Mouse (Mus musculus): Measurements from ENCODE around the gene Pakap. TPM values are rescaled to one million over a fixed set of nuclear protein-coding genes. Genes with fewer than 3 reads are reported as not detected.

The Pakap gene
- polyA plus RNA-seq, 1 experiment = 6.3 TPM

GRCm38 (mm10) chr4:57750651-57751050 is 182.7 kb downstream of the Pakap start:
- WGBS = 79% methylated on average over 4 of the region's 4 CpGs
- Histone ChIP-seq H3K27me3 (ENCODE audit: control insufficient read depth, insufficient read depth, low read length) (no peaks in the 10 kb centered on the region), H3K4me3 (replicated peaks; ENCODE audit: insufficient read depth, low read depth, low read length) (no peak overlapping the region), H3K4me1 (ENCODE audit: control insufficient read depth, insufficient read depth, low read length) (no peaks in the 10 kb centered on the region), H3K27ac (ENCODE audit: insufficient read depth, low read length) (no peak overlapping the region)
- DNase-seq = no peak
- TF ChIP-seq CTCF (IDR thresholded peaks at IDR 0.05; ENCODE audit: borderline replicate concordance, insufficient read depth, low read depth, low read length) (no peak), POLR2A (IDR thresholded peaks at IDR 0.05; ENCODE audit: borderline replicate concordance, insufficient read depth, low read length) (no peak)

- Histone ChIP-seq H3K27me3 (ENCODE audit: control insufficient read depth, insufficient read depth, low read length) (no peaks in the 10 kb centered on the region), H3K27ac (ENCODE audit: insufficient read depth, low read length) (no peak overlapping the region), H3K4me3 (replicated peaks; ENCODE audit: insufficient read depth, low read depth, low read length) (no peak overlapping the region), H3K4me1 (ENCODE audit: control insufficient read depth, insufficient read depth, low read length) (no peaks in the 10 kb centered on the region)
- 79% methylated on average over 4 of the region's 4 CpGs for WGBS
- no peak for TF ChIP-seq CTCF (IDR thresholded peaks at IDR 0.05; ENCODE audit: borderline replicate concordance, insufficient read depth, low read depth, low read length)
- TF ChIP-seq POLR2A (IDR thresholded peaks at IDR 0.05; ENCODE audit: borderline replicate concordance, insufficient read depth, low read length) = no peak
- no peak for DNase-seq
Measured at GRCm38 (mm10) chr4:57751054-57751453, 183.1 kb downstream of the Pakap start.

GRCm38 (mm10) chr4:57751566-57751965 is 183.6 kb downstream of the Pakap start:
- H3K4me1 ChIP-seq (ENCODE audit: control insufficient read depth, insufficient read depth, low read length) = no peaks in the 10 kb centered on the region
- WGBS = 85% methylated on average over 11 of the region's 11 CpGs

GRCm38 (mm10) chr4:57755085-57755484 is 187.1 kb downstream of the Pakap start:
- TF ChIP-seq POLR2A (IDR thresholded peaks at IDR 0.05; ENCODE audit: borderline replicate concordance, insufficient read depth, low read length) (no peak), CTCF (IDR thresholded peaks at IDR 0.05; ENCODE audit: borderline replicate concordance, insufficient read depth, low read depth, low read length) (no peak)
- no peak for DNase-seq
- no peaks in the 10 kb centered on the region for H3K27me3 ChIP-seq (ENCODE audit: control insufficient read depth, insufficient read depth, low read length)
- no peak overlapping the region for H3K4me3 ChIP-seq (replicated peaks; ENCODE audit: insufficient read depth, low read depth, low read length)
- no peak overlapping the region for H3K27ac ChIP-seq (ENCODE audit: insufficient read depth, low read length)
- no peaks in the 10 kb centered on the region for H3K4me1 ChIP-seq (ENCODE audit: control insufficient read depth, insufficient read depth, low read length)
- 92% methylated on average over 11 of the region's 11 CpGs for WGBS

More at GRCm38 (mm10) chr4:57751566-57751965, 183.6 kb downstream of the Pakap start:
- no peaks in the 10 kb centered on the region for H3K27me3 ChIP-seq (ENCODE audit: control insufficient read depth, insufficient read depth, low read length)
- DNase-seq = no peak
- H3K27ac ChIP-seq (ENCODE audit: insufficient read depth, low read length) = no peak overlapping the region
- no peak for TF ChIP-seq POLR2A (IDR thresholded peaks at IDR 0.05; ENCODE audit: borderline replicate concordance, insufficient read depth, low read length)
- TF ChIP-seq CTCF (IDR thresholded peaks at IDR 0.05; ENCODE audit: borderline replicate concordance, insufficient read depth, low read depth, low read length) = no peak
- no peak overlapping the region for H3K4me3 ChIP-seq (replicated peaks; ENCODE audit: insufficient read depth, low read depth, low read length)

- TF ChIP-seq POLR2A (IDR thresholded peaks at IDR 0.05; ENCODE audit: borderline replicate concordance, insufficient read depth, low read length) = no peak
- TF ChIP-seq CTCF (IDR thresholded peaks at IDR 0.05; ENCODE audit: borderline replicate concordance, insufficient read depth, low read depth, low read length) = no peak
- Histone ChIP-seq H3K4me1 (ENCODE audit: control insufficient read depth, insufficient read depth, low read length) (no peaks in the 10 kb centered on the region), H3K4me3 (replicated peaks; ENCODE audit: insufficient read depth, low read depth, low read length) (no peak overlapping the region), H3K27me3 (ENCODE audit: control insufficient read depth, insufficient read depth, low read length) (no peaks in the 10 kb centered on the region), H3K27ac (ENCODE audit: insufficient read depth, low read length) (no peak overlapping the region)
- DNase-seq = no peak
- 19% methylated on average over 11 of the region's 11 CpGs for whole genome bisulfite sequencing
Measured at GRCm38 (mm10) chr4:57757997-57758396, 190.0 kb downstream of the Pakap start.

- Histone ChIP-seq H3K27ac (ENCODE audit: insufficient read depth, low read length) (0 out of 2 replicates have a peak overlapping the region, but pooled peaks have one; percentile 6), H3K27me3 (ENCODE audit: control insufficient read depth, insufficient read depth, low read length) (no peaks in the 10 kb centered on the region), H3K4me1 (ENCODE audit: control insufficient read depth, insufficient read depth, low read length) (no peaks in the 10 kb centered on the region), H3K4me3 (replicated peaks; ENCODE audit: insufficient read depth, low read depth, low read length) (no peak overlapping the region)
- DNase-seq = no peak
- WGBS = 62% methylated on average over 7 of the region's 7 CpGs
- TF ChIP-seq CTCF (IDR thresholded peaks at IDR 0.05; ENCODE audit: borderline replicate concordance, insufficient read depth, low read depth, low read length) = no peak
- TF ChIP-seq POLR2A (IDR thresholded peaks at IDR 0.05; ENCODE audit: borderline replicate concordance, insufficient read depth, low read length) = no peak
Measured at GRCm38 (mm10) chr4:57762424-57762823, 194.4 kb downstream of the Pakap start.

GRCm38 (mm10) chr4:57764392-57764791 is 196.4 kb downstream of the Pakap start:
- peak in 1 of 2 experiments; percentile 18 for DNase-seq
- 10% methylated on average over 1 of the region's 1 CpGs for WGBS

GRCm38 (mm10) chr4:57764926-57765325 is 196.9 kb downstream of the Pakap start:
- Histone ChIP-seq H3K27ac (ENCODE audit: insufficient read depth, low read length) (no peak overlapping the region), H3K4me3 (replicated peaks; ENCODE audit: insufficient read depth, low read depth, low read length) (no peak overlapping the region), H3K4me1 (ENCODE audit: control insufficient read depth, insufficient read depth, low read length) (no peaks in the 10 kb centered on the region), H3K27me3 (ENCODE audit: control insufficient read depth, insufficient read depth, low read length) (no peaks in the 10 kb centered on the region)
- DNase-seq = no peak
- WGBS = 91% methylated on average over 1 of the region's 1 CpGs
- TF ChIP-seq POLR2A (IDR thresholded peaks at IDR 0.05; ENCODE audit: borderline replicate concordance, insufficient read depth, low read length) = no peak
- TF ChIP-seq CTCF (IDR thresholded peaks at IDR 0.05; ENCODE audit: borderline replicate concordance, insufficient read depth, low read depth, low read length) = no peak

More at GRCm38 (mm10) chr4:57764392-57764791, 196.4 kb downstream of the Pakap start:
- no peak overlapping the region for H3K27ac ChIP-seq (ENCODE audit: insufficient read depth, low read length)
- TF ChIP-seq CTCF (IDR thresholded peaks at IDR 0.05; ENCODE audit: borderline replicate concordance, insufficient read depth, low read depth, low read length) (no peak), POLR2A (IDR thresholded peaks at IDR 0.05; ENCODE audit: borderline replicate concordance, insufficient read depth, low read length) (no peak)
- H3K4me1 ChIP-seq (ENCODE audit: control insufficient read depth, insufficient read depth, low read length) = no peaks in the 10 kb centered on the region
- no peak overlapping the region for H3K4me3 ChIP-seq (replicated peaks; ENCODE audit: insufficient read depth, low read depth, low read length)
- H3K27me3 ChIP-seq (ENCODE audit: control insufficient read depth, insufficient read depth, low read length) = no peaks in the 10 kb centered on the region

All from cerebellum, adult 2 months (tissue).